Mouse (Mus musculus) lung, adult 2 months (tissue): ENCODE data around the gene Hdgfl2. TPM values are rescaled to one million over a fixed set of nuclear protein-coding genes. Genes with fewer than 3 reads are reported as not detected.

Experiments
- DNase-seq: peaks from one replicate; pipeline ENCODE4 v3.0.0; 2022
- H3K4me1 ChIP-seq: fragments of 200-500 bp; 2 replicates; pipeline ENCODE4 v1.6.1; 2011; ENCODE audit warnings: low read length; ENCODE audit not compliant: control insufficient read depth, insufficient read depth
- H3K4me3 ChIP-seq: fragments of 200-500 bp; replicated peaks from 2 replicates; pipeline ENCODE3; 2011; ENCODE audit warnings: low read depth, mild to moderate bottlenecking, control low read depth, low read length; ENCODE audit errors: extremely low read depth
- CTCF ChIP-seq: fragments of 200-500 bp; IDR thresholded peaks from 2 replicates; pipeline ENCODE4 v1.5.1; 2011; ENCODE audit warnings: mild to moderate bottlenecking, low read length, control low read depth; ENCODE audit not compliant: insufficient read depth
- POLR2A ChIP-seq: fragments of 200-500 bp; IDR thresholded peaks from 2 replicates; pipeline ENCODE4 v1.6.1; 2011; ENCODE audit warnings: low read depth, mild to moderate bottlenecking, control low read depth, low read length, borderline replicate concordance; ENCODE audit errors: extremely low read depth
- WGBS: fragments of 180-500 bp; shearing (Covaris S2); methylation state at CpG from one replicate; pipeline ENCODE4 v1.1.7; 2018; 5-methylcytosine and 5-hydroxymethylcytosine counted together
- polyA plus RNA-seq: library from polyadenylated mRNA; depleted of rRNA; stranded (reverse); fragments of >200 nt; gene quantifications from 2 replicates; pipeline ENCODE4 v1.2.3, GENCODE M21; 2012

The Hdgfl2 gene
- polyA plus RNA-seq, 1 experiment: 47.2 TPM

- DNase-seq: peak; percentile 57
- TF ChIP-seq POLR2A (0 out of 2 replicates have a peak, but pooled peaks have one; percentile 11), CTCF (peak; percentile 82)
- Histone ChIP-seq H3K4me1 (0 out of 2 replicates have a peak, but pooled peaks cover 2% of the 10 kb centered on the region), H3K4me3 (peak overlapping the region; percentile 52)
- 28% methylated on average over 59 of the region's 59 CpGs for WGBS
Measured at GRCm38 (mm10) chr17:56124377-56125275, 45.2 kb downstream of the Hdgfl2 start.

GRCm38 (mm10) chr17:56125276-56125630 lies 45.8 kb downstream of the Hdgfl2 start:
- 87% methylated on average over 4 of the region's 4 CpGs for WGBS
- no peak overlapping the region for H3K4me3 ChIP-seq
- TF ChIP-seq CTCF (no peak), POLR2A (no peak)

GRCm38 (mm10) chr17:56126175-56126574 lies 46.7 kb downstream of the Hdgfl2 start:
- DNase-seq: no peak
- 81% methylated on average over 11 of the region's 11 CpGs for WGBS
- no peaks in the 10 kb centered on the region for H3K4me1 ChIP-seq
- no peak overlapping the region for H3K4me3 ChIP-seq
- TF ChIP-seq CTCF: no peak
- no peak for TF ChIP-seq POLR2A

More at GRCm38 (mm10) chr17:56125276-56125630, 45.8 kb downstream of the Hdgfl2 start:
- no peaks in the 10 kb centered on the region for H3K4me1 ChIP-seq
- DNase-seq: no peak

- 39% methylated on average over 15 of the region's 15 CpGs for WGBS
- Histone ChIP-seq H3K4me1 (peaks cover 3% of the 10 kb centered on the region; the same call in 1 of the 2 replicates), H3K4me3 (no peak overlapping the region)
- no peak for DNase-seq
- TF ChIP-seq CTCF (no peak), POLR2A (no peak)
Measured at GRCm38 (mm10) chr17:56128246-56128645, 48.8 kb downstream of the Hdgfl2 start.

DNA sequence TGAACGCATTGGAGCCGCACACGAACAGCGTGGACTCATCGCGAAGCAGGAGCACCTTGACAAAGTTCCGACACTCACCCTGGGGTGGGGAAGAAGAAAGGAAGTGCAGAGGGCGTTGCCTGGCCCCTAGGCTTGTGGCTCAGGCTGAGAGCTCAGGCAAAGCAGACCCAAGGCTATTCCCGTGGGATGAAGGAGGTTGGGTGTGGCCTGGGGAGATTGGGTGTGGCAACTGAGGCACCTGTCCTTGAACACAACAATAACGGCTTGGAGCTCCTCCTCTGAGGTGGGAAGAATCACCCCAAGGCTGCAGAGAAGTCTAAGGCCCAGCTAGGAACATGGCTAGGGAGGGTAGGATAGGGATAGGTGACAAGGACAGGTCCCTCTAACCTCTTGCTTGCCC lies 51.7 kb downstream of the Hdgfl2 start:
- no peak for DNase-seq
- Histone ChIP-seq H3K4me3 (no peak overlapping the region), H3K4me1 (peaks cover 6% of the 10 kb centered on the region)
- WGBS: 85% methylated on average over 10 of the region's 10 CpGs
- TF ChIP-seq CTCF: no peak
- no peak for TF ChIP-seq POLR2A

GRCm38 (mm10) chr17:56131814-56132213 lies 52.4 kb downstream of the Hdgfl2 start:
- peak; percentile 74 for DNase-seq
- peak; percentile 72 for TF ChIP-seq CTCF
- no peak for TF ChIP-seq POLR2A
- H3K4me1 ChIP-seq: peaks cover 6% of the 10 kb centered on the region
- WGBS: 38% methylated on average over 7 of the region's 7 CpGs
- H3K4me3 ChIP-seq: no peak overlapping the region

GRCm38 (mm10) chr17:56132661-56133060 lies 53.2 kb downstream of the Hdgfl2 start:
- H3K4me3 ChIP-seq: no peak overlapping the region
- no peak for TF ChIP-seq POLR2A
- peak; percentile 89 for TF ChIP-seq CTCF
- H3K4me1 ChIP-seq: peaks cover 6% of the 10 kb centered on the region
- peak; percentile 68 for DNase-seq
- 3% methylated on average over 14 of the region's 14 CpGs for WGBS

DNA sequence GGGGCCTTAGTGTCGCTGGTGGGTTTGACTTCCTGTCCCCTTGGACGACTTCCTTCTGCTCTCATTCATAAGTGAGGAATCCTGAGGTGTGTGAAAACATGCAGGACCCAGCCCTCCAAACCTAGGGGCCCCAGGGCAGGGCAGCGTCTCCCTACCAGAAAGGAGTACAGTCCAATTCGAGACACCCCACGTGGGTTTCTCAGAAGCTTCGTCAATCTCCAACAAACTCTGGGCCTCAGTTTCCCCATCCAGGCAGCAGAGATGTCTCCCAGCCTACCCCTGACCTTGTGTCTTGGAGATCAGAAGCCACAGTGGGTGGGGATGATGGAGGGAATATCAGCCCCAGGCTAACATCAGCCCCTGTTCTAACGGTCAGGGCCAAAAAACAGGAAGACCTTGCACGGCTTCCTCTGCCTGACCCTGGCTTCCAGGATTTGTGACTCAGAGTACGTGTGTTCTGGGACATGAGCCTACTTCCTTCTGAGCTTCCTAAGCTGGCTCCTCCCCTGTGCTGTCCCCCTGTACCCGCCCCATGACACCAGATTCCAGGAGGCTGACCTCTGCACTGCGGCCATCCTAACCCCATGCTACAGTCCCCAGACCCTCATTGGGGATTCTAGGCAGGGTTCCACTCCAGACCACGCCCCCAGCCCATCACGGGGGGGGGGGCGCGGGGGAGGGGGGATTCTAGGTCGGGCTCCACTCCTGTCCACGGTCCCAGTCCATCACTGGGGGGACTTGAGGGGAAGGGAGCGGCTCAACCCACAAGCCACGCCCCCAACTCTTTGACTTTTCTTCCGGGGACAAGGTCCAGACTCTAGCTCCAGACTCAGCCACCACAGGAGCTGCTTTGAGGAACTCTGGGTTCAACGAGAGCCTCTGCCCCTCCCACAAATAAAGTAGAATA lies 54.3 kb downstream of the Hdgfl2 start:
- peak; percentile 50 for DNase-seq
- Histone ChIP-seq H3K4me1 (peaks cover 6% of the 10 kb centered on the region), H3K4me3 (peak overlapping the region; percentile 59)
- TF ChIP-seq CTCF (no peak), POLR2A (peak; percentile 87; the same call in 1 of the 2 replicates)
- 8% methylated on average over 21 of the region's 21 CpGs for WGBS

DNA sequence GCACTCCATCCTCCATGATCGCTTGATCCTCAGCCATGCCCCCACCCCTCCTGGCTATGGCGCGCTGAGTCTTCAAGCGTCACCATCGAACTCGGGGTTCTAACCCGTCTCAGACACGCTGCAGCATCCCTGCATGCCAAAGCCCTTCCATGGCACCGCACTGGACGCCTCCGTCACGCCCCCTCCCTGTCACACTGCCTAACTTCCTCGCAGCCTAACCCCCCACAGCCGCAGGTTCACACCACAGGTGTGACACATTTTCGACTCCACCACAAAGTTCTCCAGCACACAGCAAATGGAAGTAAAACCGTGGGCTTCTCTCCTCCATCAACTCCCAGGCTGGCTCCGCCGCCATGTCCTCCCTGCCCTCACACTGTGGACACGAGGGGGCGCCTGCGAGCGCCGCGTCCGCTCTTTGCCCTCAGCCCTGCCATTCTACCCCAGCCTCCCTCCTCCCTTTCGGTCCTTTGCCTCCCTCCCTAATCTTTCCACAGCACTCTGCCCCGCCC lies 55.1 kb downstream of the Hdgfl2 start:
- 7% methylated on average over 27 of the region's 27 CpGs for WGBS
- peak overlapping the region; percentile 50 for H3K4me3 ChIP-seq
- peak; percentile 73 for DNase-seq

DNA sequence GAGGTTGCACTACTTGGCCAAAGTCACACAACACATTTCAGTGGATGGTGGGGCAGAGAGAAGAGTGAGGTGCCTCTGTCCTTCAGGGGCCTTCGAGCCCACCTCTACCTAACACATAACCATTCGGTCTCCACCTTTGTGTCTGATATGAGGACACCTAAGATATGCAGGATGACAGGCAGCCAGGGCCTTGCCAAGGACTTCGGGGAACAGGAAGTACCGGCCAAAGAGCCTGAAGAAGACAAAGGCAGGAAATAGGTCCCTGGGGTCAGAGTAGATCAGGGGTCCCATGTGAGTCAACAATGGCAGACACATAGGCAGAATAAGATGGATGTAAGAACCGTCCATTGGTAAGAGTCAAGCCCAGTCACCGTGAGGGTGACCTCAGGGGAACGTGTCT lies 57.1 kb downstream of the Hdgfl2 start:
- peaks cover 6% of the 10 kb centered on the region for H3K4me1 ChIP-seq
- 58% methylated on average over 7 of the region's 7 CpGs for WGBS

More for the DNA sequence above, 55.1 kb downstream of the Hdgfl2 start:
- TF ChIP-seq CTCF (peak; percentile 73), POLR2A (no peak)
- peaks cover 6% of the 10 kb centered on the region for H3K4me1 ChIP-seq

More for the DNA sequence above, 57.1 kb downstream of the Hdgfl2 start:
- TF ChIP-seq POLR2A (no peak), CTCF (no peak)
- no peak for DNase-seq
- no peak overlapping the region for H3K4me3 ChIP-seq
